Mouse (Mus musculus): ENCODE results near the gene Actr8. TPM values are rescaled to one million over a fixed set of nuclear protein-coding genes. Genes with fewer than 3 reads are reported as not detected.

Gene Actr8
- polyA plus RNA-seq (2012; rRNA removed): 11.3 and 13.6 TPM in 2 replicates

GRCm38 (mm10) chr14:29978254-29979204 lies at the start of gene Actr8:
Actr8 (plus strand) TSS chr14:29978337.
- DNase-seq (ENCODE audit: low read depth, low spot score): peak; percentile 65
- WGBS: under 1% methylated on average over 44 of the region's 44 CpGs

- no peak for DNase-seq (ENCODE audit: low read depth, low spot score)
- WGBS: 77% methylated on average over 4 of the region's 4 CpGs
These were observed 49.2 kb upstream of the Actr8 start for GRCm38 (mm10) chr14:29928966-29929365.

- no peak for DNase-seq (ENCODE audit: low read depth, low spot score)
- 67% methylated on average over 5 of the region's 5 CpGs for WGBS
These were observed 42.6 kb upstream of the Actr8 start for GRCm38 (mm10) chr14:29935516-29935915.

- 81% methylated on average over 15 of the region's 15 CpGs for WGBS
- no peak for DNase-seq (ENCODE audit: low read depth, low spot score)
These were observed 40.7 kb upstream of the Actr8 start for GRCm38 (mm10) chr14:29937466-29937865.

GRCm38 (mm10) chr14:29939600-29940312 lies 38.4 kb upstream of the Actr8 start:
- 44% methylated on average over 20 of the region's 20 CpGs for WGBS
- DNase-seq (ENCODE audit: low read depth, low spot score): no peak

- DNase-seq (ENCODE audit: low read depth, low spot score): no peak
- 22% methylated on average over 10 of the region's 10 CpGs for WGBS
These were observed 37.8 kb upstream of the Actr8 start for GRCm38 (mm10) chr14:29940313-29940812.

- DNase-seq (ENCODE audit: low read depth, low spot score): peak; percentile 6
- 17% methylated on average over 2 of the region's 2 CpGs for WGBS
These were observed 37.3 kb upstream of the Actr8 start for GRCm38 (mm10) chr14:29940877-29941276.

GRCm38 (mm10) chr14:29946761-29947309 lies 31.3 kb upstream of the Actr8 start:
- no peak for DNase-seq (ENCODE audit: low read depth, low spot score)
- WGBS: 65% methylated on average over 5 of the region's 5 CpGs

GRCm38 (mm10) chr14:29950805-29951204 lies 27.3 kb upstream of the Actr8 start:
- WGBS: 71% methylated on average over 4 of the region's 4 CpGs
- no peak for DNase-seq (ENCODE audit: low read depth, low spot score)

- DNase-seq (ENCODE audit: low read depth, low spot score): no peak
These were observed 20.7 kb upstream of the Actr8 start for GRCm38 (mm10) chr14:29957393-29957792.

GRCm38 (mm10) chr14:29967611-29968010 lies 10.5 kb upstream of the Actr8 start:
- no peak for DNase-seq (ENCODE audit: low read depth, low spot score)
- 60% methylated on average over 7 of the region's 7 CpGs for WGBS

GRCm38 (mm10) chr14:29968075-29968821 lies 9.9 kb upstream of the Actr8 start, which contains the start of gene Selenok:
Selenok (plus strand) TSS chr14:29968308.
- DNase-seq (ENCODE audit: low read depth, low spot score): peak; percentile 98
- under 1% methylated on average over 49 of the region's 49 CpGs for WGBS

- WGBS: 69% methylated on average over 7 of the region's 7 CpGs
- DNase-seq (ENCODE audit: low read depth, low spot score): no peak
These were observed 6.7 kb upstream of the Actr8 start for GRCm38 (mm10) chr14:29971446-29971845.

GRCm38 (mm10) chr14:29971993-29972392 lies 6.1 kb upstream of the Actr8 start:
- 70% methylated on average over 5 of the region's 5 CpGs for WGBS
- DNase-seq (ENCODE audit: low read depth, low spot score): no peak

GRCm38 (mm10) chr14:29976927-29977326 lies 1.2 kb upstream of the Actr8 start:
- DNase-seq (ENCODE audit: low read depth, low spot score): no peak
- 91% methylated on average over 6 of the region's 6 CpGs for WGBS

- WGBS: 85% methylated on average over 10 of the region's 10 CpGs
- DNase-seq (ENCODE audit: low read depth, low spot score): no peak
These were observed 2.5 kb downstream of the Actr8 start for GRCm38 (mm10) chr14:29980447-29981205.

- 90% methylated on average over 4 of the region's 4 CpGs for WGBS
- DNase-seq (ENCODE audit: low read depth, low spot score): no peak
These were observed 8.0 kb downstream of the Actr8 start for GRCm38 (mm10) chr14:29986096-29986495.

- no peak for DNase-seq (ENCODE audit: low read depth, low spot score)
- 92% methylated on average over 6 of the region's 6 CpGs for WGBS
These were observed 9.1 kb downstream of the Actr8 start for GRCm38 (mm10) chr14:29987276-29987675.

GRCm38 (mm10) chr14:29987739-29988138 lies 9.6 kb downstream of the Actr8 start:
- WGBS: 95% methylated on average over 9 of the region's 9 CpGs
- no peak for DNase-seq (ENCODE audit: low read depth, low spot score)

All from large intestine, adult 2 months (tissue).